Comparison of ENCODE assay signal across 8 mouse cellular contexts in the genomic region with DNA sequence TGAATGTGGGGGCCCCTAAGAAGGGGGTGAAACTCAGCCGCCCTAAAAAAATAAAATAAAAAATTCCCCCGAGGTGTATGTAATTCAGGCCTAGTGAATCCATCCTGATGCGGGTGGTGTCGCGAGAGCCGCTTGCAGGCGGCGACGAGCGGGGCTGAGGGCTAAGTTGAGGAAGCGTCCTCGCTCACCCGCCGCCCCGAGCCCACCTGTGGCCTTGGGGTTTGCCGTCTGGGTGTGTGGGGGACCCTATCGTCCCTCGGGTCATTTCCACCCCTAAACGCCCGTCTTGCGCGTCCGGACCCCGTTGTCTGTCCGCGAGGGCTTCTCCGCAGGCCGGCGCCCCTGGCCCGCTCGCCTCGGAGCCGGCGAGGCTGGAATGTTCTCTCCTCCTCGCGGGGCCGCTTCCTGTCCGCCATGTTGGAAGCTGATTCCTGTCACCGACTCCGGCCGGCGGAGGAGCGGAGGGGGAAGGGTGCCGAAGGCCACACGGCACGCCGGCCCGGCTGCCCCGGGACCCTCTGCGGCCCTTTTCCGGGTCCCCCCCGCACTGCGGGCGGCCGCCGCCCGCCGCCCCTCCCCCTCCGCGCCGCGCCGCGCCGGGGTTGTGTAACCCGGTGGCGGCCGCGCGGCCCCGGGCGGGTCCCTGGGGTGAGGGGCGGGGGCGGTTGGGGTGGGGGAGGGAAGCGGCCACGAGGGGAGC. TPM values are rescaled to one million over a fixed set of nuclear protein-coding genes. Genes with fewer than 3 reads are reported as not detected.
DNase-seq lines count a peak whose midpoint lies in the region; ATAC-seq lines count a peak whose summit lies in the region.

No protein-coding gene starts in this region.

- WGBS in hindbrain, embryonic 13.5 days = 1% methylated on average over 71 of the region's 76 CpGs

- peak overlapping the region; percentile 99 for H3K4me3 ChIP-seq in hindbrain, embryonic 13.5 days

- H3K36me3 ChIP-seq in hindbrain, embryonic 13.5 days = peaks cover 6% of the 10 kb centered on the region

- peak; percentile 76 for DNase-seq in NIH3T3 (ENCODE audit: low read depth)
- peak; percentile 76 to 77 for DNase-seq in cerebellum, postnatal 10 days
- peak; percentile 34 to 44 for DNase-seq in frontal cortex, postnatal 14 days (ENCODE audit: low spot score in 2 of 2)
- peak; percentile 25 for DNase-seq in left cerebral cortex, adult 11 months (ENCODE audit: low spot score)
- peak; percentile 68 for DNase-seq in lung, postnatal 36 days
- DNase-seq in retina, postnatal 7 days (ENCODE audit: low read depth, low spot score) = peak; percentile 43
- peak; percentile 79 for DNase-seq in thymus, postnatal 4 days

- H3K4me1 ChIP-seq in hindbrain, embryonic 13.5 days (replicated peaks) = peaks cover 21% of the 10 kb centered on the region

- ATAC-seq in hindbrain, embryonic 13.5 days (ENCODE audit: low FRiP score) = 0 out of 2 replicates have a peak, but pooled peaks have one; percentile 26

- peak overlapping the region; percentile 73 for H3K4me2 ChIP-seq in hindbrain, embryonic 13.5 days

- H3K9me3 ChIP-seq in hindbrain, embryonic 13.5 days = no peaks in the 10 kb centered on the region

- H3K27me3 ChIP-seq in hindbrain, embryonic 13.5 days = no peaks in the 10 kb centered on the region

- H3K27ac ChIP-seq in hindbrain, embryonic 13.5 days = peak overlapping the region; percentile 98

- H3K9ac ChIP-seq in hindbrain, embryonic 13.5 days = peak overlapping the region; percentile 98

RNA-seq across cellular contexts. Expression of a gene that starts 1.0 kb away (rescaled TPM):
- 4.2 and 4.6 TPM in 2 replicates for polyA plus RNA-seq in hindbrain, embryonic 13.5 days (2015; fragmentation: Nextera tagmentation; extraction: Ambion mirVana)

RNA-seq across cellular contexts. Expression of a gene that starts 38.1 kb away (rescaled TPM):
- polyA plus RNA-seq in hindbrain, embryonic 13.5 days (2015; fragmentation: Nextera tagmentation; extraction: Ambion mirVana) = 1.2 and 1.6 TPM in 2 replicates

Comparison
In these comparisons a context has a peak if more than half of its experiments do, and no peak if none do; other contexts are left out.
1. Peak in every context shown above with its lines: DNase-seq, ATAC-seq, H3K4me3 ChIP-seq and H3K27ac ChIP-seq.
2. DNase-seq: peak in every context shown above with its lines; median percentile 79 in thymus, postnatal 4 days; 76 in cerebellum, postnatal 10 days; 76 in NIH3T3; 68 in lung, postnatal 36 days; 43 in retina, postnatal 7 days; 39 in frontal cortex, postnatal 14 days; 25 in left cerebral cortex, adult 11 months.